Mouse (Mus musculus): ENCODE results near the gene Gramd1b. TPM values are rescaled to one million over a fixed set of nuclear protein-coding genes. Genes with fewer than 3 reads are reported as not detected.

The Gramd1b gene
- polyA plus RNA-seq, 1 experiment from 2014 or later = 7.3 TPM

GRCm38 (mm10) chr9:40356368-40356767, 174.8 kb downstream of the Gramd1b start:
- H3K27ac ChIP-seq (ENCODE audit: low read length) = no peak overlapping the region
- H3K9ac ChIP-seq (replicated peaks; ENCODE audit: low read depth, low read length) = no peak overlapping the region
- 90% methylated on average over 5 of the region's 5 CpGs for WGBS
- no peaks in the 10 kb centered on the region for H3K4me1 ChIP-seq (ENCODE audit: control insufficient read depth, insufficient read depth, low read length)
- no peak overlapping the region for H3K4me3 ChIP-seq (ENCODE audit: low read depth, low read length)
- H3K4me2 ChIP-seq (replicated peaks; ENCODE audit: low read depth, low read length) = no peak overlapping the region
- no peaks in the 10 kb centered on the region for H3K9me3 ChIP-seq (ENCODE audit: control insufficient read depth, low read depth, low read length)
- no peak for ATAC-seq (ENCODE audit: insufficient number of reproducible peaks, insufficient read depth, low FRiP score, low read depth)
- H3K36me3 ChIP-seq (ENCODE audit: control insufficient read depth, insufficient read depth, low read length) = no peaks in the 10 kb centered on the region
- H3K27me3 ChIP-seq (ENCODE audit: control insufficient read depth, insufficient read depth, low read length) = no peaks in the 10 kb centered on the region

DNA sequence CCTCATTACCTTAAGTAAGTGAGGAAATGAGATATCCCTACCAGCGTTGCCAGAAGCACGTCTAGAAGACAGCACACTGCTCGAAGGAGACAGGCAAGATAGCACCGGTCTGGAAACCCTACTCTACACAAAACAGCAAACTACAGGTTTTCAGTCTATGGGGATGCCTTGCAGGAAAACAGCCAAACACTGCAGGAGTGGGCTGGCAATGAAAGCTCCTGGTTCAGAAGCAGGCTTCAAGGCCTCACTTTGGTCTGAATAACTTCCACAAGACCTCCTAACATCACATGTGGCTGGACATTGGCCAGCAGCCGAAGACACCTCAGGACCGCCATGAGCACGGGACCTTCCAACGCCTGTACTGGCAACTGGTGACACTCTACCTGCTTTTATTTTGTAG, 175.8 kb downstream of the Gramd1b start:
- Histone ChIP-seq H3K4me1 (ENCODE audit: control insufficient read depth, insufficient read depth, low read length) (no peaks in the 10 kb centered on the region), H3K27ac (ENCODE audit: low read length) (no peak overlapping the region), H3K36me3 (ENCODE audit: control insufficient read depth, insufficient read depth, low read length) (no peaks in the 10 kb centered on the region), H3K9me3 (ENCODE audit: control insufficient read depth, low read depth, low read length) (no peaks in the 10 kb centered on the region), H3K4me2 (replicated peaks; ENCODE audit: low read depth, low read length) (no peak overlapping the region), H3K27me3 (ENCODE audit: control insufficient read depth, insufficient read depth, low read length) (no peaks in the 10 kb centered on the region), H3K4me3 (ENCODE audit: low read depth, low read length) (no peak overlapping the region), H3K9ac (replicated peaks; ENCODE audit: low read depth, low read length) (no peak overlapping the region)
- ATAC-seq (ENCODE audit: insufficient number of reproducible peaks, insufficient read depth, low FRiP score, low read depth) = no peak
- WGBS = 92% methylated on average over 8 of the region's 8 CpGs

- Histone ChIP-seq H3K4me2 (replicated peaks; ENCODE audit: low read depth, low read length) (no peak overlapping the region), H3K27me3 (ENCODE audit: control insufficient read depth, insufficient read depth, low read length) (no peaks in the 10 kb centered on the region), H3K4me3 (ENCODE audit: low read depth, low read length) (no peak overlapping the region), H3K9ac (replicated peaks; ENCODE audit: low read depth, low read length) (no peak overlapping the region), H3K4me1 (ENCODE audit: control insufficient read depth, insufficient read depth, low read length) (no peaks in the 10 kb centered on the region), H3K36me3 (ENCODE audit: control insufficient read depth, insufficient read depth, low read length) (no peaks in the 10 kb centered on the region), H3K9me3 (ENCODE audit: control insufficient read depth, low read depth, low read length) (no peaks in the 10 kb centered on the region), H3K27ac (ENCODE audit: low read length) (no peak overlapping the region)
- 86% methylated on average over 6 of the region's 6 CpGs for WGBS
- ATAC-seq (ENCODE audit: insufficient number of reproducible peaks, insufficient read depth, low FRiP score, low read depth) = no peak
Measured at GRCm38 (mm10) chr9:40353596-40353995, 177.6 kb downstream of the Gramd1b start.

DNA sequence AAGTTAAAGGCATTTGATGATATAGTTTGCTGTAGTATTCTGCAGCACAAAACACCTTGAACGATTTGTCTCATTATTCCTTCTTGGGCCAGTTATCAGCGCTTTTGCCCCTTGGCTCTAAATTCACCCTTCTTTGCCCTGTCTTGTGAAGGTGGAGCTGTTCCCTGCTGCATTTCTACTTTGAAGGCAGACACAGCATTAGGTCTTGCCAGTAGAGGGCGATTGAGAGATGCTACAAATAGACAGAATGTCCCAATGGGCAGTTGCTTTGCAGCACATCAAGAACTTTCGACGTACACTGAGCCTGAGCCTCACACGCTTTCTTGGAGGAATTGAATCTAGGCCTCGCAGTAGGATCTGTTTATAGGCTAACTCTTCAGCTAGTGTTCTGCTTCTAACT, 180.5 kb downstream of the Gramd1b start:
- no peaks in the 10 kb centered on the region for H3K9me3 ChIP-seq (ENCODE audit: control insufficient read depth, low read depth, low read length)
- no peak overlapping the region for H3K4me2 ChIP-seq (replicated peaks; ENCODE audit: low read depth, low read length)
- H3K4me1 ChIP-seq (ENCODE audit: control insufficient read depth, insufficient read depth, low read length) = no peaks in the 10 kb centered on the region
- WGBS = 22% methylated on average over 7 of the region's 7 CpGs
- H3K27me3 ChIP-seq (ENCODE audit: control insufficient read depth, insufficient read depth, low read length) = no peaks in the 10 kb centered on the region
- no peak overlapping the region for H3K4me3 ChIP-seq (ENCODE audit: low read depth, low read length)
- H3K36me3 ChIP-seq (ENCODE audit: control insufficient read depth, insufficient read depth, low read length) = no peaks in the 10 kb centered on the region
- no peak overlapping the region for H3K9ac ChIP-seq (replicated peaks; ENCODE audit: low read depth, low read length)
- H3K27ac ChIP-seq (ENCODE audit: low read length) = no peak overlapping the region
- ATAC-seq (ENCODE audit: insufficient number of reproducible peaks, insufficient read depth, low FRiP score, low read depth) = no peak

DNA sequence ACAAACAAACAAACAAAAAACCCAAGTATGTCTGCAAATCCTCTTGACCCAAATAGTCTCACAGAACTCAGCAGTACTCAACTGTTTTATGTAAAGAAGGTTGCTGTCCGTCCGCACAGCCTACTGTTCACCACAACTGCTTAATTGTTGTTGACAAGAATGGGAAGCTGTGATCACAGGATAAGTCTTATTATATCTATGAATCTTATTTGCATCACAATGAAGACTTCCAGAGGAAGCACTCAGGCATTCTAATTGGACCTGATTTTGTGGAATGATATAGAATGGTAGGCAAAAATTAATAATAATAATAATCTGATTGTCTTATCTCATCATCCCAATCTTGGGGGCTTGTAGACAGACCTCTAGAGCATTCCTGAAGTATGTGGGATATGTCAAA, 181.1 kb downstream of the Gramd1b start:
- H3K9ac ChIP-seq (replicated peaks; ENCODE audit: low read depth, low read length) = no peak overlapping the region
- ATAC-seq (ENCODE audit: insufficient number of reproducible peaks, insufficient read depth, low FRiP score, low read depth) = no peak
- 89% methylated on average over 2 of the region's 2 CpGs for WGBS
- H3K4me2 ChIP-seq (replicated peaks; ENCODE audit: low read depth, low read length) = no peak overlapping the region
- no peaks in the 10 kb centered on the region for H3K27me3 ChIP-seq (ENCODE audit: control insufficient read depth, insufficient read depth, low read length)
- H3K36me3 ChIP-seq (ENCODE audit: control insufficient read depth, insufficient read depth, low read length) = no peaks in the 10 kb centered on the region
- no peak overlapping the region for H3K4me3 ChIP-seq (ENCODE audit: low read depth, low read length)
- no peak overlapping the region for H3K27ac ChIP-seq (ENCODE audit: low read length)
- H3K9me3 ChIP-seq (ENCODE audit: control insufficient read depth, low read depth, low read length) = no peaks in the 10 kb centered on the region
- H3K4me1 ChIP-seq (ENCODE audit: control insufficient read depth, insufficient read depth, low read length) = no peaks in the 10 kb centered on the region

GRCm38 (mm10) chr9:40349554-40349953, 181.6 kb downstream of the Gramd1b start:
- Histone ChIP-seq H3K9me3 (ENCODE audit: control insufficient read depth, low read depth, low read length) (no peaks in the 10 kb centered on the region), H3K9ac (replicated peaks; ENCODE audit: low read depth, low read length) (no peak overlapping the region), H3K36me3 (ENCODE audit: control insufficient read depth, insufficient read depth, low read length) (no peaks in the 10 kb centered on the region), H3K27me3 (ENCODE audit: control insufficient read depth, insufficient read depth, low read length) (no peaks in the 10 kb centered on the region), H3K4me1 (ENCODE audit: control insufficient read depth, insufficient read depth, low read length) (no peaks in the 10 kb centered on the region), H3K27ac (ENCODE audit: low read length) (no peak overlapping the region), H3K4me3 (ENCODE audit: low read depth, low read length) (no peak overlapping the region), H3K4me2 (replicated peaks; ENCODE audit: low read depth, low read length) (no peak overlapping the region)
- WGBS = 76% methylated on average over 4 of the region's 4 CpGs
- no peak for ATAC-seq (ENCODE audit: insufficient number of reproducible peaks, insufficient read depth, low FRiP score, low read depth)

- H3K4me2 ChIP-seq (replicated peaks; ENCODE audit: low read depth, low read length) = no peak overlapping the region
- H3K36me3 ChIP-seq (ENCODE audit: control insufficient read depth, insufficient read depth, low read length) = no peaks in the 10 kb centered on the region
- no peak overlapping the region for H3K4me3 ChIP-seq (ENCODE audit: low read depth, low read length)
- no peak overlapping the region for H3K9ac ChIP-seq (replicated peaks; ENCODE audit: low read depth, low read length)
- ATAC-seq (ENCODE audit: insufficient number of reproducible peaks, insufficient read depth, low FRiP score, low read depth) = no peak
- no peak overlapping the region for H3K27ac ChIP-seq (ENCODE audit: low read length)
- H3K27me3 ChIP-seq (ENCODE audit: control insufficient read depth, insufficient read depth, low read length) = no peaks in the 10 kb centered on the region
- no peaks in the 10 kb centered on the region for H3K9me3 ChIP-seq (ENCODE audit: control insufficient read depth, low read depth, low read length)
- no peaks in the 10 kb centered on the region for H3K4me1 ChIP-seq (ENCODE audit: control insufficient read depth, insufficient read depth, low read length)
- 93% methylated on average over 8 of the region's 8 CpGs for WGBS
Measured at GRCm38 (mm10) chr9:40348714-40349233, 182.4 kb downstream of the Gramd1b start.

GRCm38 (mm10) chr9:40346232-40346984, 184.8 kb downstream of the Gramd1b start:
- H3K36me3 ChIP-seq (ENCODE audit: control insufficient read depth, insufficient read depth, low read length) = no peaks in the 10 kb centered on the region
- no peaks in the 10 kb centered on the region for H3K4me1 ChIP-seq (ENCODE audit: control insufficient read depth, insufficient read depth, low read length)
- 11% methylated on average over 16 of the region's 16 CpGs for WGBS
- H3K27ac ChIP-seq (ENCODE audit: low read length) = no peak overlapping the region
- H3K4me2 ChIP-seq (replicated peaks; ENCODE audit: low read depth, low read length) = peak overlapping the region; percentile 75
- peak overlapping the region; percentile 27 for H3K4me3 ChIP-seq (ENCODE audit: low read depth, low read length)
- H3K9ac ChIP-seq (replicated peaks; ENCODE audit: low read depth, low read length) = no peak overlapping the region; the same call in 1 of the 2 replicates
- peak; percentile 79 for ATAC-seq (ENCODE audit: insufficient number of reproducible peaks, insufficient read depth, low FRiP score, low read depth)
- H3K27me3 ChIP-seq (ENCODE audit: control insufficient read depth, insufficient read depth, low read length) = no peaks in the 10 kb centered on the region
- H3K9me3 ChIP-seq (ENCODE audit: control insufficient read depth, low read depth, low read length) = no peaks in the 10 kb centered on the region

Measured in stomach, embryonic 14.5 days (tissue).